ENCODE assay signal across 8 mouse cellular contexts in the genomic region with DNA sequence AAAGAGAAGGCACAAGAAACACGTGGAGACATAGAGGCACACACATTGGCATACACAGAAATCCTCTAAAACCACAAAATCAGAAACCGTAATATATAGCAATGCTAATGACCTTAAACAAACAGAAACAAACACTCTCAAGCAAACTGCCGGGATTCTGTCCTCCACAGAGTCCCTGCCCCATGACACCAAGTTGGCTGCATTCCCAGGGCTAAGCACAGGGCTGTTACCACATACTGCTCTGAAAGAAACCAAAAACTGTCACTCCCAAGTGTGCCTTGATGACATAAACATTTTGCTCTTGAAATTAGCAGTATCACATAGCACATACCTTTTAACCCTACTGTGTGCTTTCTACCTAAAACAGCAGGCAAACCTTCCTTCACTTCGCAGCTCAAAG.
DNase-seq lines count a peak whose midpoint lies in the region; ATAC-seq and TF ChIP-seq lines count a peak whose summit lies in the region.

No protein-coding gene starts in this region.

- no peaks in the 10 kb centered on the region for H3K36me3 ChIP-seq in stomach, postnatal 0 days (ENCODE audit: control insufficient read depth, insufficient read depth, low read length)

- no peaks in the 10 kb centered on the region for H3K9me3 ChIP-seq in stomach, postnatal 0 days (ENCODE audit: control insufficient read depth, low read length)

- no peak overlapping the region for H3K27ac ChIP-seq in stomach, postnatal 0 days (replicated peaks)

- H3K27me3 ChIP-seq in stomach, postnatal 0 days (ENCODE audit: control insufficient read depth, insufficient read depth, low read length), result no peaks in the 10 kb centered on the region

- 46% methylated on average over 4 of the region's 4 CpGs for WGBS in stomach, postnatal 0 days

- no peak for TF ChIP-seq CTCF in stomach, postnatal 0 days (IDR thresholded peaks at IDR 0.05; ENCODE audit: low read depth)

- no peak overlapping the region for H3K9ac ChIP-seq in stomach, postnatal 0 days (ENCODE audit: low read length)

- no peaks in the 10 kb centered on the region for H3K4me1 ChIP-seq in stomach, postnatal 0 days (replicated peaks; ENCODE audit: control insufficient read depth, insufficient read depth)

- H3K4me3 ChIP-seq in stomach, postnatal 0 days (ENCODE audit: low read depth, low read length), result no peak overlapping the region

- H3K4me2 ChIP-seq in stomach, postnatal 0 days (replicated peaks; ENCODE audit: low read depth), result no peak overlapping the region

- ATAC-seq in stomach, postnatal 0 days (ENCODE audit: low FRiP score, low TSS enrichment), result no peak

- peak; percentile 54 to 63 for DNase-seq in cerebellum, postnatal 10 days
- no peak for DNase-seq in cerebellum, adult 11 months
- peak; percentile 7 for DNase-seq in urinary bladder, postnatal 14 days (ENCODE audit: low spot score)
- DNase-seq in urinary bladder, adult 2 months (ENCODE audit: low spot score), result no peak
- DNase-seq in kidney, postnatal 14 days, result peak; percentile 64
- DNase-seq in stomach, postnatal 0 days (ENCODE audit: low spot score), result no peak
- DNase-seq in layer of hippocampus, postnatal 10 days (ENCODE audit: low spot score in 2 of 2), result no peak
- DNase-seq in right cerebral cortex, postnatal 36 days (ENCODE audit: low spot score in 2 of 2), result no peak

- no peak for TF ChIP-seq EP300 in stomach, postnatal 0 days (optimal IDR thresholded peaks at IDR 0.05)

Comparison
In these comparisons a context has a peak if more than half of its experiments do, and no peak if none do; other contexts are left out.
1. DNase-seq: peak in cerebellum, postnatal 10 days (2 of 2), urinary bladder, postnatal 14 days (single experiment) and kidney, postnatal 14 days (single experiment); none in cerebellum, adult 11 months (single experiment), urinary bladder, adult 2 months (single experiment), stomach, postnatal 0 days (single experiment), layer of hippocampus, postnatal 10 days (0 of 2) and right cerebral cortex, postnatal 36 days (0 of 2).